Mouse (Mus musculus): ENCODE data around the gene Pkn3.

DNA sequence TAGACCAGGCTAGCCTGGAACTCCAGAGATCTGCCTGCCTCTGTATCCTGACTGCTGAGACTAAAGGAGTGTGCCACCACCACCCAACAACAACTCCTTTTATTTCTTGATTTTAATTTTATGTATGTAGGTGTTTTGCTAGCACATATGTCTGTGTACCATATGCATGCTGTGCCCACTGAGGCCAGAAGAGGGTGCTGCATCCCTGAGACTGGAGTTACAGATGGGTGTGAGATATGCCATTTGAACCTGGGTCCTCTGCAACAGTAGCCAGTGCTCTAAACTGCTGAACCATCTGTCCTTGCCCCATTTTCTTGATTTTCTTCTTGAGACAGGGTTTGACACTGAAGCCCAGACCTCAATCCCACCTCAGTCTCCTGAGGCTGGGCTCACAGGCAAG lies 28.9 kb downstream of the Pkn3 start:
- TF ChIP-seq CTCF (IDR thresholded peaks at IDR 0.05; ENCODE audit: low read depth, low read length) (peak; percentile 89), EP300 (IDR thresholded peaks at IDR 0.05; ENCODE audit: insufficient read depth, low read depth, low read length) (no peak), POLR2A (IDR thresholded peaks at IDR 0.05; ENCODE audit: insufficient read depth, low read length) (no peak)
